Mouse (Mus musculus) C2C12 (cell line): ENCODE measurements around the gene Bzw1.

Experiments
- CTCF ChIP-seq: IDR thresholded peaks from one replicate; pipeline ENCODE4 v1.5.1; 2011; ENCODE audit not compliant: control insufficient read depth, insufficient read depth, insufficient read length
- MYOD1 ChIP-seq: IDR thresholded peaks from one replicate; pipeline ENCODE4 v1.6.1; 2011; ENCODE audit warnings: low read depth; ENCODE audit not compliant: control insufficient read depth, insufficient read length
- USF1 ChIP-seq: IDR thresholded peaks from one replicate; pipeline ENCODE4 v1.6.1; 2011; ENCODE audit warnings: low read depth, mild to moderate bottlenecking, control low read depth, moderate library complexity

DNA sequence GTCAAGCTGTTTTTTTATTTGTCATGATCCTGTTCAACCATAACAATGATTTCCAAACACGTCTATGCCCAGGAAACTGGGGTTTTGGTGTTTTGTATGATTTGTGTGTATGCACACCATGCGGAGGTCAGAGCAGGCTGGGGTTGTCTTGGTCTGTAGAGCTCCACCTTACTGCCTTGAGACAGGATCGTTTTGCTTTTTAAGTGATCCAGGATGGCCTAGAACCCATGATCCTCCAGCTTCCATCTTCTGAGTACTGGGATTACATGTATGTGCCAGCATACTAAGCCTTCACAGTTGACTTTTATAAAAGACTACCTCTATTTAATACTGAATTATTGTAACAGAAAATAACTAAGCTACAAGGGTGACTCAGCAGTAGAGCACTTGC lies 17.5 kb downstream of the Bzw1 start:
- no peak for TF ChIP-seq CTCF
- no peak for TF ChIP-seq USF1
- no peak for TF ChIP-seq MYOD1
